Mouse (Mus musculus) skeletal muscle tissue, postnatal 0 days (tissue): ENCODE results near the gene Rab36. TPM values are rescaled to one million over a fixed set of nuclear protein-coding genes. Genes with fewer than 3 reads are reported as not detected.

Source experiments
- polyA plus RNA-seq: library from polyadenylated mRNA; unstranded; fragments of >200 nt; fragmentation: Nextera tagmentation; extraction: Ambion mirVana; gene quantifications from 2 replicates; pipeline ENCODE4 v1.2.1, GENCODE M21; 2015

The Rab36 gene
- 1.4 and 2.1 TPM in 2 replicates for polyA plus RNA-seq

DNA sequence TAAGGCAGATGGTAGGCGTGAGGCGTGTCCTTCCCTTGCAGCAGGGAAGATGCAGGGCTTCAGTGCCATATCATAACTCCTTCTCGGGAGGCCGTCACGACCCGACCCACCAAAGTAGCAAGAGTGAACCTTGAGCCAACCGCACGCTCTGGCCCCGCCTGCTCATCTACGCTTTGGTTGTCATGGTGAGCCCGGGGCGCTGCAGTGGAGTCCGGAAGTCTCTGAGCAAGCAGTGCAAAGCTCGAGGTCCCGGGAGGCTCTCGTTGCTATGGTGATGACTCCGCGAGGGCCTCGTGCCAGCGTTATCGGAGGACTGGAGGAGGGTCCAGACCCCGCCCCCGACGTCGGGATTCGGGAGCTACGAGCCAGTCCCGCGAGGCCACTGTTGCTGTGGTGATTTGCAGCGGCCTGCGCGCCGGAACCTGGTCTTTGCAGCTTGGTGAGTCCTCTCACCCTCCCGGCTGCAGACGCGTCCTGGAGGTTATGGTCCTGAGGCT, at the start of gene Rab36:
Rab36 (plus strand) TSS at position 176 of the 497 bp plus-strand sequence.

DNA sequence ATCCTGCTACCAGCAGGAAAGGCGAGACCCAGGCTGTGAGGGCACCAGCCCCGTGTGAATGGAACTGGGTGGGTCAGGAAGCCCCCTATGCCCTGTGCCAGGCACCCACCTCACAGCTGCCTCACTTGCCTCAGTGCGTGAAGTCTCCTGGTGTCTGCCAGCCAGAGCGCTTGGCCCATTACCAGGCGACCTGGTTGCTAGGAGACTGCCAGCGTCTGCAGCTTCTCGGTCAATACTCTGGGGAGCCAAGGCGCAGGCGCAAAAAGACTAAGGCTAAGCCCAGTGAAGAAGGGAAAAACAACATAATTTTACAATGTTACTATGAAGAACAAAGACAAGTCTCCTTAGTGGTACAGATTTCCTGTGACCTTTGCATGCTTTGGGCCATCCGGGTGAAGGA, 4.5 kb upstream of the Rab36 start, which contains the start of gene Rsph14:
Rsph14 (minus strand) TSS at position 192 of the 400 bp plus-strand sequence.

GRCm38 (mm10) chr10:75060217-75060842, 23.5 kb downstream of the Rab36 start, which contains the start of gene Bcr:
TSS of gene Bcr (plus strand) at chr10:75060592.

Other genes starting within 250 kb of the Rab36 start
- gene Gnaz, start 69.9 kb upstream of the Rab36 start, polyA plus RNA-seq: 0.50 and 0.79 TPM in 2 replicates
- not detected in 2 replicates for gene Rsph14, start 4.5 kb upstream of the Rab36 start, polyA plus RNA-seq
- 2.1 and 3.1 TPM in 2 replicates for gene Bcr, start 23.5 kb downstream of the Rab36 start, polyA plus RNA-seq
- 10.0 and 11.5 TPM in 2 replicates for gene Specc1l, start 175.0 kb downstream of the Rab36 start, polyA plus RNA-seq